Mouse (Mus musculus): ENCODE results near the gene Hjurp.
"Not testable (repeated sequence)": the region's sequence is repeated elsewhere in the genome, so short reads cannot be mapped to it uniquely, and the experiment has no call there.

Hjurp gene

DNA sequence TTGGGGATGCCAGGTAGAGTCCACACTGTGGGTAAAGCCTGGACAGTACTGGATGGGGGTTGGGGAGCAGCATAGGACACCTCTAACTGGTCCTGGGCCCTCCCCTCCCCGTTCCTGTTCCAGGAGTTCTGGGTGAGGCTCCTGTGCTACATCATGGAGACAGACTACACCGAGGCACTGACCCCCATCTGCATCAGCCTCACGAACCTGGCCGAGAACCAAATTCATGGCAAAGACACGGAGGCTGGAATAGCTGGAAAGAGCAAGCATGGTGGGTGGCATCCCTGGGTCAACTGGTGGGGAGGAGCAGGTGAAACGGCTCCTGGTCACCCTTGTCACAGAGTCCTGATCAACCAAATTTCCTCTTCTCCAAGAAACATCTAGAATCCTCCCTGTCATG lies 38.7 kb downstream of the Hjurp start:
- in situ Hi-C loops (cut with MboI) = no loop called here

DNA sequence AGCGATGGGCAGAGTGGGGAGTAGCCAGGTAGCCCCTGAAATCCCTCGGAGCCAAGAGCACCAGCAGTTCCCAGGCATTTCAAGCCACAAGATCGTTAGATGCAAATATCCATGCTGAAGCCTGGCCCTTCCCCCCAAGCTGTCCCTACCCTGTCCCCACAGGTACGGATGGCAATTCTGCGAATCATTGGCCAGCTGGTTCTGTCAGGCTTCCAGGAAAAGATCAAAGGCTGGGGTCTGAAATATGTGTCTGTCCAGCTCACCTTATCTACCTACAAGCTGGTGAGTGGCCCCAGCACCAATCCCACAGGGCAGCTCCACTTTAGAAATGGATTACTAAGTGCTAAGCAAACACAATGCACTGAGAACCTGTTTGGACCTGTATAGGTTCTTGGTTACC lies 40.1 kb downstream of the Hjurp start:
- in situ Hi-C loops (cut with MboI) = no loop called here

DNA sequence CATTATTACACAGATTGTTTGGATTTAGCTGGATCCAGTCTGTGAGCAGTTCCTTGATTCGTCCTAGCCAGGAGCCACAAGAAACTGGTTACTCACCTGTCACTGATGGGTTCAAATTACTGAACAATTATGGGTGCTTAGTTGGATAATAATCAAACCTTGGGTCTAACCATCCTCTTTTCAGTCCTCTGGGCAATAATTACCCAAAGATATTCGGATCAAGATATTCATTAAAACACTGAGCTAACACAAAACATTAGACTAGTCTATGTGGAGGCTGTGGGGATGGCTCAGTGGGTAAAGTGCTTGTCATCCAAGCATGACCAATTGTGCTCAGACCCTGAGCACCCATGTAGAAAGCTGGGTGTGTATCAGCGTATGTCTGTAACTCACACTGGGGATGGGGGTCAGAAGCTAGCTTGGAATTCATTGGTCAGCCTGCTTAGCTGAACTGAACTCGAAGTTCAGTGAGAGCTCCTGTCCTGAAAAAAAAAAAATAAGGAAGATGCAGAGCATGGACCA lies 41.5 kb downstream of the Hjurp start:
- in situ Hi-C loops (cut with MboI) = no loop called here

DNA sequence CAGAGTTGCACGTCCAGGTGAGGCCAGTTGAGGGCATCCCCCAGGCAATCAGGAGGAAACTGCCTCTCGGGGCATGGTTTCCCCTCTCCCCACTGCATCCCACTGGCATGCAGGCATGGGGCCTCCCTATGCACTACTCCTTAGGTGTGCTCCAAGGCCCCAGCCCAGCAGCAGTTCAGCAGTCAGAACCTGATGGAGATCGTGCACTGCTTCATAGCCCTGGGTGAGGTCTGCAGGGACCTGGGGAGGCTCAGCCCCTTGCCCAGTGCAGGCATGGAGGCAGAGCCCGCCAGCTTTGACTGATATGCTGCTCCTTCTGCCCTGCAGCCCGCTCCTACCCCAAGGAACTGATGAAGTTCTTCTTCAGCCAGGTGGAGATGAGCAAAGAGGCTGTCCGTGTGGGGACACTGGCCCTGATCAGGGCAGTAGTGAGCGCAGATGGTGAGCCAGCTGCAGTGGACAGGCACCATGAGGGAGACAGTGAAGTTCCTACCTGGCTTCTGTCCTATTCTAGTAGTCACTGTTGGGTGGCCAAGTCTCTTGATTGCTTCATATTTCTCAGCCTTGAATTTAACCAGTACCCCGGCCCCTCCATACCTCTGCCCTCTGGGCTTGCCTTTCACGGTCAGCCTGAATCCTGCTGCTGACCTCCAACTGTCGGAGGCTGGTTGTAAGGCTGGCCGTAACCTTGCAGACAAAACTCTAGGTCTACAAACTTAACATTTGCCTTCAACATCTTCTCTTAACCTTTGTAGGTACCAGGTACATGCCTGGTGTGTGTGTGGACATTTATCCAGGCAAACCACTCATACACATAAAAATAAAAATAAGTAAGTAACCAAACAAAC lies 42.2 kb downstream of the Hjurp start:
- in situ Hi-C loops (cut with MboI) = no loop called here

DNA sequence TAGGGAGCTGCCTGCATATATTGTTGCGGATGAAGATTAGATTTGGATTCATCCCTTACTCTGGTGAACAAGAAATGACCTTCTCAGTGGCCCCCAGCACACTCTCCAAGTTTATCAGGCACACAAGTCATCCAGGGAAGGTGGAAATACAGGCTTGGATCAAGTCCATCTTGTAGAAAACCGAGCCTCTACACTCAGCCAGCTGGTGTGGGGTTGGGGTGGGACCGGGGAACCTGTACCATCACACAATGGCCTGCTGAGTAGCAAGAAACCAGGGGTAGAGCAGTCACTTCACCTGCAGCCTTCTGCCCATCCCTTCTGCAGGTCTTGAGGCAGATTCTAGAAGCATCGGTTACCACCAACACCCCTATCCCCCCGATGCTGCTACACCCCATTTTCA lies 42.8 kb downstream of the Hjurp start:
- in situ Hi-C loops (cut with MboI) = no loop called here

DNA sequence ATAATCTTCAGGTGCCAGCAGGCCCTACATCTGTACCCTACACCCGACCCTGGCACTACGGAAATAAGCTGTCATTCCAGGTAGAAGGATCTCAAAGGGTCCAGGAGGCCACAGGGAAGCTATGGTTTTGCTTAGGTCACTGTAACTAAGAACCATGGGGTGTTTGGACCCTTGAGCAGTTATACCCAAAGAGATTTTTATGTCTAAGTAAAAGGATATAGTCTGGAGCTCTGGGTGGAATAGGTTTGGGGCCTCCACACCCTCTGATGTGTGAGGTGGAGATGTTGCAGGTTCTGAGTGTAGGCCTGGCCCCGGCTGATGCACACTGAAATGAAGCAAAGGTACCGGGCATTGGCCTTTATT lies 43.2 kb downstream of the Hjurp start:
- in situ Hi-C loops (cut with MboI) = no loop called here

DNA sequence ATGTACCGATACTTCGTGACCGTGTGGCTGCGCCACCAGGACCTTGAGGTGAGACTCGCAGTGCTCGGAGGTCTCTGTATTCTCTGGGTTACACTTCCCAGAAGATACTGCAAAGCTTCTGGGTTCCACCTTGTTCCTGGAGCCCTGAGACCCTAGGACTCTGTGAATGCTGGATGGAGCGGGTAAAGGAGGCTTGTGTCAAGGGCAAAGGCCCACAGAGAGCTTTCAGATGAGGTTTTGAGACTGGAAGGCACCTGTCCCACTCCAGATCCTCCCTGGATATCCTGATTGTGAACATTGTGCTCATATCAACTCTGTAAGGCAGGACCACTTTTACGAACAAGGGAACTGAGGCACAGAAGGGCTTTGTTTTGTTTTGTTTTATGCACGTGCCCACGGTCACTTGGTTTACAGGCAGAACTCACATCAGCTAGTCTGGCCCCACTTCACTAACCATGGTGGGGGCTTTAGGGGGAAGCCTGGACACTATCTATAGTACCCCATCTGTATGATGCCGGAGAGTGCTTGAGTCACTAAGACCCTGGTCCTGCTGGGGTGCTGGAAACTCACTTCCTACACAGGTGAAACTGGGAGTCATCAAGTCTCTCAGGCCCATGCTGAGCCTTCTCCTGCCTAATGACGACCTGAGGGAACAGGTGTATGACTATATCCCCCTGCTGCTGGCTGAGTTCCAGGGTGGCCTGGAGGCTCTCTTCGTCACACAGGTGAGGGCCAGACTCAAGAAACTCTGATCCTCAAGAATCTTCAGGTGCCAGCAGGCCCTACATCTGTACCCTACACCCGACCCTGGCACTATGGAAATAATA lies 43.8 kb downstream of the Hjurp start:
- in situ Hi-C loops (cut with MboI) = no loop called here

DNA sequence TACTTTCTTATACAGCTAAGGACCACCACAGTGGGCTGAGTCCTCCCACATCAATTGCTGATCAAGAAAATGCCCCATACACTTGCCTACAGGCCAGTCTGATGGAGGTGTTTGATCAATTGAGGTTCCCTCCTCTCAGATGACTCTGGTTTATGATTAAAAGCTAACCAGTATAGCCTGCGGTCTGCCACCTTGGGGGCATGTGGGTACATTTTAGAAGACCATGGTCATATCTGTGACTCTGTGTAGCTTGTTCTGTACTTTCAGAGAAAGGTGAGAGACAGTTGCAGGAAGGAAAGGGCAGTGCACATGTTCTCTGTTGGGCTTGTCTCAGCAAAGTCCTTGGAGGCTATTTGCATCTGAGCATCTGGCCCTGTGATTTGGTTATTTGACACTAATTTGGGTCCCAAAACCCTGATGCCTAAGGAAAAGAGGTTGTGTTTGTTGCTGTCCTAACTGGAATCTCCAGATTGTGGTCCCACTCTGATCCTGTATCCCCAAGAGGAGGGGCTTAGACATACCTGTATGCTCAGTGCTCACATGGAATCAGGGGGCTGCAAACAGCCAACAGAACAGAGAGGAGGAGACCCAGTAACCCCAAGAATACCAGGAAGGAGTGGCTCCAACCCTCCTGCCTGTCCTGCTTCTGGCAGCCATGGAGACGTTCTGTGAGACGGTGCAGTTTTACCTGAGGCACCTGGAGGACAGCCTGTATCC lies 44.6 kb downstream of the Hjurp start:
- in situ Hi-C loops (cut with MboI) = no loop called here

DNA sequence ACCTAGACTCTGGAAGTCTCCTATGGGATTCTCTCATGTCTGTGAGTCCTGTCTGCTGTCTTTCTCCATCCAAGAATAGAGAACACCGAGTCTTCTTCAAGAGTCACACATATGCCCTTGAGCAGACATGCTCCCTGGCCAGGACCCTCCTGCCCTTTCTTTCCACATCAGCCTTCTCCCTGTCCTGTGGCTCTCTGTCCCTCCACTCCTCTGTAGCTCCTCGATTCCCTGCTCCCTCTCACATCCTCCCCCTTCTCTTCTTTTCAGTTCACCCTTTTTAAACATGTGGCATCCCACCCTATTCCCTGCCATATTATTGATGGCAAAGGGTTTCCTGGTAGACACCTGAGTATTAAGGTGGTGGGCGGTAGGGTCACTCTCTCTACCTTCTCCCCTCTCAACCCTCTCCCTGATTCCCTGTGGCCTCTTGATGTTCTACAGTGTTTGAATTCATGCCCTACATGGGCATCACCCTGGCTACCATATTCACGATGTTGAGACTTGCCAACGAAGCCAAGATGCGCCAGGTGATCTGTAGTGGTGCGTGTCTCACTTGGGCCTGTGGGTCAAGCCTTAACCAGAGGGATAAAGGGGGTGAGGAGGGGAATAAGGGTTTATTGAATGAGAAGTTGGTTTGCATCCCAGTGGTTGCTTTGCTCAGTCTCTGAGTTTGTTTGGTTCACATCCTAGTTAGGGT lies 45.5 kb downstream of the Hjurp start:
- in situ Hi-C loops (cut with MboI) = no loop called here

DNA sequence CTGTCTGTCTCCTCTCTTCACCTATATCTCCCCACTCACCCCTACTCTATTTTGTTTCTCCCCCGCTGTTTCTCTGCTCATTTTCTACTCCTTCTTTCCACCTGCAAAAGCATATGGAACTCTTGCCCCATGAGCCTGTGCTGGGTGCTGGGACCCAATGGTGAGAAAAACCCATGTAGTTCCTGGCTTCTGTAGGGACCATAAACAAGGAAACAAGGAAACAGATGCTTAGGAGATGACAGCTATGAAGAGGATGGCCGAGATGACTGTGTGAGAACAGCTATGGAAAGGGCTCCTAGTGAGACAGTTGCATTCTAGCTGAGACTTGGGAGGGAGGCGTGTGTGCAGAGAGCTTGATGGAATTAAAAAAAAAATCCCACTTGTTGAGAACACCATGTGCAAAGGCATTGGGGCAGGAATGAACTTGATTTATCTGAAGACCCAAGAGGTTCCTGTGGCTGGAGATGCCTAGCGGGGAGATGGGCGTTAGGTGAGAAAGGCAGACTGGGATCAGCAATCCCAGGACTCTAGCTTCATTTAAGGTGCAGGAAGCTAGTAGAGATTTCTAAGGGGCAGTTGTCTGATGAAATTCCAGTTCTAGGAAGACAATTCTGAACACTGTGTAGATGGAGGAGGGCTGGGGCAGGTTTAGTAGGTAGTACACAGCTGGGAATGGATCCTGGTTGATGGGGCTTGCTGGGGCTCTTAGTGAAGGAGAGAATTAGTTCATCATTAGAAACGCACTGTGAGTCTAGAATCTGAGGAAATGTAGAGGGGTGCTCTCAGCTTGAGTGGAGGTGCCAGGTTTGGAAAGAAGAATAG lies 46.2 kb downstream of the Hjurp start:
- in situ Hi-C loops (cut with MboI) = no loop called here

DNA sequence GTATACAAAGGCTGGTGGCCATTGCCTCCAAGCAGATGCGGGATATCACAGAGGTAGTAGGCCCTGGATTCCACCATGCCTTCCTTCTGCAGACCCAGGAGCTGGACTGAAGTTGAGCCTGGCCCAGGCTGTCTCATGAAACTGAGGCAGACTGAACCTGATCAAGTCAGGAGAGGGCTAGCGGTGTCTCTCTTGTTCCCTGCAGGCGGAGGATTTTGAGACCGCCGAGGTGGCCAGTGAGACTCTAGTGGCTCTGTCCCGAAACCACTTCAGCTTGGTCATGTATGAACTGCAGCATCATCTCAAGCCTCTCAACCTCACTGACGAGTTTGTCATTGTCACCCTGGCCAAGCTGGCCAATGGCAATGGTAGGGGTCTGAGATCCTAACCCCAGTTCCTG lies 47.0 kb downstream of the Hjurp start:
- in situ Hi-C loops (cut with MboI) = no loop called here

DNA sequence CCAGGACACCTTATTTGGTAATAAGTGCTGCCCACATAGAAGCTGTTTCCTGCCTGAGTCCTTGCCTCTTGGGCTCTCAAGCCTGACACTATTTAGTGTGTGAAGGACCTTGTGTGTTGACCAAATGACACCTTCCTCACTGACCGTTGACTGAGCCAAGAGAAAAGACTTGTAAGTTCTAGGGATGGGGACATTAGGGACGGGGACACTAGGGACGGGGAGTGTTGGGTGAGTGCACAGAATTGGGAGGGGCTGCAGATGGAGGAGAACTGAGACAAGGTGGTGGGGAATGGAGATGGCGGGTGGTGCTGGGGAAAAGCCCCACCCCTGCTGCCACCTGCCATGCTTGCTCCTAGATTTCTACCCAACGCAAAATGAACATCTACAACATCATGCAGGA lies 47.4 kb downstream of the Hjurp start:
- in situ Hi-C loops (cut with MboI) = no loop called here

DNA sequence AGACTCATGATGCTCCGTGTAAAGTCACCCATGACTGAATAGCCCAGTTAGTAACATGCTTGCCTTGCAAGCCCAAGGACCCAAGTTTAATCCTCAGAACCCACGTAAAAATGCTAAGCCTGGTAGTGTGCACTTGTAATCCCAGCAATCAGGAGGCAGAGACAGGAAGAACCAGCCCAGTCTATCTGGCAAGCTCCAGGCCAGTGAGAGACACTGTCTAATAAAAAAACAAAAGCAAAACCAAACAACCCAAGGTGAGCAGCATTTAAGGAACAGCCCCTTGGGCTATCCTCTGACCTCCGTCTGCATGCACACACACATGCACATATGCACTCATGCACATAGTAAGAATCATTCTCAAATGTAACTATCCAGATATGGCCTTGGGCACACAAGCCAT lies 47.9 kb downstream of the Hjurp start:
- in situ Hi-C loops (cut with MboI) = no loop called here

DNA sequence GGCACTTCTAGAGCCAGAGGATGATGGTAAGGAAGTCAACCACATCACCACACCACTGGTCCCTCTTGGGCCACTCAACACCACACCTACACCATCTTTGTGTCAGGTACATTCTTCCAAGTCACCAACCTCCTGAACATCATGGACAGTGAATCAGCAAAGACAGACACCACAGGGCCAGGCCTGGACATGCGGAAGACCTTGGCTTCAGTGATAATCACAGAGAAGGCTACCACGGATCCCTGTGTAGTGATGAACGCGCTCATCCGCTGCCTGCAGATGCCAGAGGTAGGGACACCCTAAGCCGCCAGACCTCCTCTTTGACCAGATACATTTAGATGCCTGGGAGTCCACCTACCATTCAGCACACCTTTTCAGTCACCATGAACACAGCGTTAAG lies 49.3 kb downstream of the Hjurp start:
- in situ Hi-C loops (cut with MboI) = no loop called here

DNA sequence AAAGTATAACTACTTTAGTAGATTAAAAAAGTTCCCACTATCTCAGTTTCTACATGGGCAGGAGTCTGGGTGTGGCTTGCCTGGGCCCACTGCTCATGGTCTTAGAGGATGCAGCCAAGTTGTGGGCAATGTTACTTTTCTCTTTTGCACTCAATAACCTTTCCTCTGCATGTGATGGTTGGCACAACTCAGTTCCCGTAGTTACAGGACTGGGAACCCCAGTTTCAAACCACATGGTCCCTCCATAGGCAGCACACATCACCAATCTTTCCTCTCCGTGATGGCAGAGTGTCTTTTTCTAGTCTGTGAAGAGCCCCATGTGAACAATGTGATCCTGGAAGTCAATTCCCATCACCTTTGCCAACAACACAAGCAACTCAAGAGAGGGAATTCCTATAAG lies 50.0 kb downstream of the Hjurp start:
- in situ Hi-C loops (cut with MboI) = no loop called here

DNA sequence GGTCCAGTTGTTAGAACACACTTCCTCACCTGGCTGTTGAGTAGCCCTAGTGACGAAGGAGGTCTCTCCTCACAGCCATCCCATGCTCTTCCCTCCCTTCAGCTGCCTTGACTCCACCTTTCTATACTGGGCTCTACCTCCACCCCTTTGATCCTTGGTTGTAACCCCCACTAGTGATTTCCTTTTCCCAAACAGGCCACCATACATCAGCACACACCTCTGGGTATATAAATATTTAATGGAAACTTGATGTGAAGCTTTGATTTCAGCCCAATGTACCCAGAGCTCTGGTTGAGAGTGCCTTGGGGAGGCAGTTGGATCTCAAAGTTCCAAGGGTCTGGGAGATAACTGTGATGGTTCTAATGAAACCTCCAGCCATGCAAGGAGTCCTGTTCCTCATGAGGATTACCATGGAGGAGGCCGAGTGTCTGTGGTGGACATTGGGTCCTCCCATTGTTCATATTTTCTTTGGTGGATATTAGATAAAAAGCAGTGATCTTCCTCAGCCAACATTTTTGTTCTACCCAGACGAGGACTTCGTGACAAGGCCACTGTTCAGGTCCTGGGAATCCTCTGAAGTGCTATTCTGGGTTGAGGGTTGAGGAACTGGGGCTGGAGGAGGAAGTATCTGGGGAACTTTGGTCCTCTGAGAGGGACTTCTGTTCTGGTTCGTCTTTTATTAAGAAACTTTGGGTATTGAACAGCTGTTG lies 50.6 kb downstream of the Hjurp start, which contains the start of gene Mroh2a:
Mroh2a (plus strand) TSS at position 317 of the 710 bp plus-strand sequence.
- in situ Hi-C loops (cut with MboI) = no loop called here

DNA sequence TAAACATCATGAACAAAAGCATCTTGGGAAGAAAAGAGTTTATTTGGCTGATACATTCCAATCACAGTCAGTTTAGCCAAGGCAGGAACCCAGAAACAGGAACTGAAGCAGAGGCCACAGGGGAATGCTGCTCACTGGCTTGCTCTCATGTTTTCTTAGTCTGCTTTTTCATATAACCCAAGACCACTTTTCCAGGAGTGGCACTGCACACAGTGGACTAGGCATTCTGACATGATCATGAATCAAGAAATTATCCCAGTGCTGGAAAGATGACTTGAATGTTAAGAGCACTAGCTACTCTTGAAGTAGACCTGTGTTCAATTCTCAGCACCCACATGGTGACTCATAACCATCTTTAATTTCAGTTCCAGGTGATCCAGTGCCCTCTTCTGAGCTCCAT lies 51.7 kb downstream of the Hjurp start:
- in situ Hi-C loops (cut with MboI) = no loop called here

DNA sequence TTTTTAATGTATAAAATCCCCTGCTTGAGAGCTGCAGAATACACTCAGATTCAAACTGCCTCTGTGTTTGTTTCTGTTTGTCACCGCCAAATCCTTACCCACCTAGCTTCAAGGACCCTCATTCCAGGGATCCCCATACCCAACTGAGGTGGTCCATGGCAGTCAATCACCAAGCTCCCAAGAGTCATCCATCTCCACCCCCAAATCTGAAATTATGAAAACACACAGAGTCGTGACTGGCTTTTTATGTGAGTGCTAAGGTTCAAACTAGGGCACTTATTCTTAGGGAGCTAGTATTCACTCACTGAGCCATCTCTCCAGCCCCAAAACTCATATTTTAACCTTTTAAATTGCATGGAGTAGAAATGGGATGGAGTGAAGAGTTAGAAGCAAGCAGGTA lies 52.1 kb downstream of the Hjurp start:
- in situ Hi-C loops (cut with MboI) = not testable (repeated sequence)

DNA sequence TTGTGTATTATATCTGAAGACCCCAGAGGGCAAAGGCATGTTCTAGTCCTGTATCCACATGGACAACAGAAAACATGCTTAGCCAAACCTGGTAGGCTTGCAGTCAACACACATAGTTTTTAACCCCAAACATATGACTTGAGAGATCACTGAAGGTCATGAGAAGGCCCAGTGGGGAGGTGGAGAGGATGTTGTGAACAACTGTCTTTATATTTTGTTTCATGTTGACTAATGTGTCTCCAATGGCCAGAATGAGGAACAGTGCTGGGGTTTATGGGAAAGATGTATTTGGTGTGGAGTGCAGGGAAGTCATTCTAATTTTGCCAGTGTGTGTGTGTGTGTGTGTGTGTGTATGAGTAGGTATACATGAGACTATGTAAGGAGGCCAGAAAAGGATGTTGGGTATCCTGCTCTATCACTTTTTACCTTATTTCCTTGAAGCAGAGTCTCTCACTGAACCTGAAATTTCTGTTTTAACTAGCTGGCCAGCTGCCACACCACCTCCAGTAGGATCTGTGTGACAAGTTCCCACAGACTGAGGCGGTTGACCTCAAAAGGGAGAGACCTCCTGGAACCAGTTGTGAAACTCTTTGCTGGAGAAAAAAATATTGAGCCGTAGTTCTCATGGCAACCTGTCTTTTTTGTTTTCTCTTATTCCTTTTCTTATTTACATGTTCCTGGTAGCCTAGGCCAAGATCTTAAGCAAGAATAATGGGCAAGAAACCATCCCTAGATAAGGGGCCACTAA lies 53.2 kb downstream of the Hjurp start:
- in situ Hi-C loops (cut with MboI) = no loop called here

All from mature B cell (primary cell).